Mouse (Mus musculus) hindbrain, embryonic 14.5 days (tissue): ENCODE measurements at regions not wholly inside any gene's neighbourhood (a gene's known extent, or its start where the extent isn't known, plus 50 kb on each side); places are given as distances from the start of the nearest gene placed in this dataset.
A peak's percentile ranks its signal among the peaks of the same experiment; 100 is the strongest.

ENCODE experiments used
- ATAC-seq: fragments of 200-750 bp; cut with Nextera tagmentation; 2 replicates; pipeline ENCODE4 v1.8.0; 2017; ENCODE audit warnings: moderate number of reproducible peaks, mild to moderate bottlenecking, moderate TSS enrichment, moderate library complexity; ENCODE audit not compliant: low FRiP score
- DNase-seq: peaks from one replicate; pipeline ENCODE4 v3.0.0-alpha.2; 2015; ENCODE audit warnings: low spot score
- H3K27ac ChIP-seq: fragments of 300-500 bp; sonication (generic); 2 replicates; pipeline ENCODE4 v1.5.1; 2014; ENCODE audit warnings: mild to moderate bottlenecking, moderate library complexity
- H3K27me3 ChIP-seq: fragments of 300-500 bp; sonication (generic); 2 replicates; pipeline ENCODE4 v1.6.1; 2014; ENCODE audit warnings: mild to moderate bottlenecking, low read length, mixed read lengths; ENCODE audit not compliant: control insufficient read depth, insufficient read depth
- H3K36me3 ChIP-seq: fragments of 300-500 bp; sonication (generic); replicated peaks from 2 replicates; pipeline ENCODE4 v1.6.1; 2014; ENCODE audit not compliant: control insufficient read depth, insufficient read depth
- H3K4me1 ChIP-seq: fragments of 300-500 bp; sonication (generic); replicated peaks from 2 replicates; pipeline ENCODE4 v1.6.1; 2014; ENCODE audit warnings: antibody characterized with exemption, low read length, mixed read lengths; ENCODE audit not compliant: control insufficient read depth, insufficient read depth
- H3K4me2 ChIP-seq: fragments of 300-500 bp; sonication (generic); replicated peaks from 2 replicates; pipeline ENCODE4 v1.6.1; 2014; ENCODE audit warnings: mild to moderate bottlenecking, moderate library complexity
- H3K4me3 ChIP-seq: fragments of 300-500 bp; sonication (generic); replicated peaks from 2 replicates; pipeline ENCODE4 v1.5.1; 2014; ENCODE audit warnings: mild to moderate bottlenecking, low read length
- H3K9ac ChIP-seq: fragments of 300-500 bp; sonication (generic); 2 replicates; pipeline ENCODE4 v1.6.1; 2014
- H3K9me3 ChIP-seq: fragments of 300-500 bp; sonication (generic); 2 replicates; pipeline ENCODE4 v1.6.1; 2016; ENCODE audit warnings: low read length; ENCODE audit not compliant: control insufficient read depth
- WGBS: fragments of 180-500 bp; shearing (Covaris S2); extraction: QIAGEN DNeasy Blood & Tissue Kit; methylation state at CpG from one replicate; pipeline ENCODE4 v1.1.7; 2014; 5-methylcytosine and 5-hydroxymethylcytosine counted together

GRCm38 (mm10) chr3:137785871-137786270 is 78.4 kb upstream of the H2afz start:
- H3K4me3 ChIP-seq, result no peak overlapping the region
- DNase-seq (no peak), ATAC-seq (no peak)
- H3K4me2 ChIP-seq, result no peak overlapping the region
- H3K27me3 ChIP-seq, result no peaks in the 10 kb centered on the region
- H3K4me1 ChIP-seq, result peaks cover 16% of the 10 kb centered on the region
- H3K27ac ChIP-seq, result 0 out of 2 replicates have a peak overlapping the region, but pooled peaks have one; percentile 16
- no peak overlapping the region for H3K9ac ChIP-seq
- no peaks in the 10 kb centered on the region for H3K9me3 ChIP-seq
- WGBS, result 88% methylated on average over 2 of the region's 2 CpGs
- no peaks in the 10 kb centered on the region for H3K36me3 ChIP-seq

GRCm38 (mm10) chr3:137789671-137790070 is 74.6 kb upstream of the H2afz start:
- no peaks in the 10 kb centered on the region for H3K9me3 ChIP-seq
- H3K4me3 ChIP-seq, result no peak overlapping the region
- DNase-seq (no peak), ATAC-seq (no peak)
- no peaks in the 10 kb centered on the region for H3K36me3 ChIP-seq
- H3K4me1 ChIP-seq, result peaks cover 6% of the 10 kb centered on the region; the same call in 1 of the 2 replicates
- H3K4me2 ChIP-seq, result no peak overlapping the region
- WGBS, result 48% methylated on average over 6 of the region's 6 CpGs
- H3K27me3 ChIP-seq, result no peaks in the 10 kb centered on the region
- H3K27ac ChIP-seq, result no peak overlapping the region
- no peak overlapping the region for H3K9ac ChIP-seq

DNA sequence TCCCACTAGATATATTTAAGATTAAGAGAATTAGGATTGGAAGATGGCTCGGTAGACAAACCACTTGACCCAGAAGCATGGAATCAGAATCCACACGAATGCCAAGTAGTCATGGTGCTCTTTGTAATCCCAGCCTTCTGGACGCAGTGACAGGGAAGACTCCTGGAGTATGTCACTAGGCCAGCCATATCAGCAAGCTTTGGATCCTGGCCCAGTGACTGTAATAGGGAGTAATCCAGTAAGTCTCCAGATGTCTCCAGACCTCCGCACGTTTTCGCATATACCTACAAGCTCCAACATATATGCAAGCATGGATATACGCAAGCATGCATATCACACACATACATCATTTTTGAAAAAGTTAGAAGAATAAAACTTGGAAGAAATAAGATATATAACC is 73.9 kb upstream of the H2afz start:
- H3K27ac ChIP-seq, result no peak overlapping the region
- H3K9ac ChIP-seq, result no peak overlapping the region
- H3K4me1 ChIP-seq, result 0 out of 2 replicates have a peak, but pooled peaks cover under 1% of the 10 kb centered on the region
- WGBS, result 87% methylated on average over 7 of the region's 7 CpGs
- no peak overlapping the region for H3K4me3 ChIP-seq
- H3K9me3 ChIP-seq, result no peaks in the 10 kb centered on the region
- no peak overlapping the region for H3K4me2 ChIP-seq
- ATAC-seq, result no peak
- no peaks in the 10 kb centered on the region for H3K27me3 ChIP-seq
- H3K36me3 ChIP-seq, result no peaks in the 10 kb centered on the region
- DNase-seq, result no peak

DNA sequence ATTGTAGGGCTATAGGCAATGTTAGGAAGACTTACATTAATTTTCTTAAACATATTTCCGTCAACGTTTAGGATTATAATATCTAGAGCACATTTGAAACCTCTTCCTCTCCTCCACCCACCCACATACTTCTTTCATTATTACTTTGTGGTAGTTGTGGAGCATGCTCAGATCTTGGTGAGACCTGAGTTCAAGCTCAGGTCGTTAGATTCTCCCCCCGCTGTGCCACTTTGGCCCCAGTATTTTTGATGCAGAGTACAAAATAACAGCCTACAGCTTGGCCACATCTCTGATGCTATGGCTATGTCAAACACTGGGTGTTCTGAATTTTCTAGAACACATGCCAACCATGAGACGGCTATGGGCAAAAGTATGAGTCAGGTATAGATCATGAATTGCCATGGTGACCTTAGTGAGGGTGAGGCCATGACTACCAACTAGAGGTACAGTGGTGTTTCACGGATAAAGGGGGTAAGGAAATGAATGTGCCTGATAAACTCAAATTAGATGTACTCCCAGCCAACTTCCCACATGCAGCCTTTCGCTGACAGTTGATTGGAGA is 68.5 kb upstream of the H2afz start:
- DNase-seq, result no peak
- ATAC-seq, result no peak
- H3K4me1 ChIP-seq, result no peaks in the 10 kb centered on the region
- no peak overlapping the region for H3K4me2 ChIP-seq
- 93% methylated on average over 7 of the region's 7 CpGs for WGBS
- H3K36me3 ChIP-seq, result no peaks in the 10 kb centered on the region
- H3K9ac ChIP-seq, result no peak overlapping the region
- H3K4me3 ChIP-seq, result no peak overlapping the region
- H3K27me3 ChIP-seq, result no peaks in the 10 kb centered on the region
- H3K27ac ChIP-seq, result no peak overlapping the region
- H3K9me3 ChIP-seq, result no peaks in the 10 kb centered on the region

GRCm38 (mm10) chr3:137798769-137799168 is 65.5 kb upstream of the H2afz start:
- Histone ChIP-seq H3K36me3 (no peaks in the 10 kb centered on the region), H3K27ac (no peak overlapping the region), H3K4me1 (no peaks in the 10 kb centered on the region), H3K9ac (no peak overlapping the region), H3K4me3 (no peak overlapping the region), H3K9me3 (no peaks in the 10 kb centered on the region), H3K4me2 (no peak overlapping the region), H3K27me3 (no peaks in the 10 kb centered on the region)
- 83% methylated on average over 4 of the region's 4 CpGs for WGBS
- no peak for ATAC-seq
- no peak for DNase-seq

DNA sequence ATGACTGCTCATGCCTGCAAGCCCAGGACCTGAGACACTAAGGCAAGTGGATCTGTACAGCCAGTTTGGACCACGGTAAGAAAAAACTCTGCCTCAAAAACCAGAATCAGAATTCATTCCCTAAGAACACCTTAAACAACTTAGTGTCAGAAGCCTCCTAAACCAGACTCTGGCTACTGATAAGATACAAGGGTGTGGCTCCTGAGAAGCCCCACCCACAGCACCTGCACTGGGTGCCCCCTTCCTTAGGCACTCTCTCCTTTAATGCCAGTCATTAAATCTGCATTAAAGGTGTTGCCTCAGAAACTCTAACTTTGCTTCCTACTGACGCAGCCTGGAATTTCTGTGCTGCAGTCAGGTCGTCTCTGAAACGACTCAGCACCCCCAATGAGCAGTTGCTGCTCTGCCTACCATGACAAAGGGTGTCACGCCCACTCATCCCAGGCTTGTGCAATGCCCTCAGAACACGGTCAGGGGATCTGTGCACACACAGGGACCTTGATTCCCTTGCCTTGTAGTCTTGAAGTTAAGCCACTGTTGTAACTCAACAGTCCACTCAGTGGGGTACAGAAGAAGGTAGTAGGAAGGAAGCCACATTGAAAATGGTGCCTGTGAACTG is 62.8 kb upstream of the H2afz start:
- WGBS, result 54% methylated on average over 6 of the region's 6 CpGs
- no peak overlapping the region for H3K4me2 ChIP-seq

GRCm38 (mm10) chr3:137807423-137807822 is 56.9 kb upstream of the H2afz start:
- DNase-seq (no peak), ATAC-seq (no peak)
- no peaks in the 10 kb centered on the region for H3K9me3 ChIP-seq
- 67% methylated on average over 1 of the region's 1 CpGs for WGBS
- H3K4me1 ChIP-seq, result no peaks in the 10 kb centered on the region
- no peak overlapping the region for H3K27ac ChIP-seq
- no peaks in the 10 kb centered on the region for H3K36me3 ChIP-seq
- H3K4me2 ChIP-seq, result no peak overlapping the region
- no peak overlapping the region for H3K9ac ChIP-seq
- no peaks in the 10 kb centered on the region for H3K27me3 ChIP-seq
- H3K4me3 ChIP-seq, result no peak overlapping the region

More for the DNA sequence above, 62.8 kb upstream of the H2afz start:
- Histone ChIP-seq H3K9ac (no peak overlapping the region), H3K9me3 (no peaks in the 10 kb centered on the region), H3K4me3 (no peak overlapping the region), H3K36me3 (no peaks in the 10 kb centered on the region), H3K27ac (no peak overlapping the region), H3K27me3 (no peaks in the 10 kb centered on the region), H3K4me1 (no peaks in the 10 kb centered on the region)
- DNase-seq, result no peak
- ATAC-seq, result no peak

DNA sequence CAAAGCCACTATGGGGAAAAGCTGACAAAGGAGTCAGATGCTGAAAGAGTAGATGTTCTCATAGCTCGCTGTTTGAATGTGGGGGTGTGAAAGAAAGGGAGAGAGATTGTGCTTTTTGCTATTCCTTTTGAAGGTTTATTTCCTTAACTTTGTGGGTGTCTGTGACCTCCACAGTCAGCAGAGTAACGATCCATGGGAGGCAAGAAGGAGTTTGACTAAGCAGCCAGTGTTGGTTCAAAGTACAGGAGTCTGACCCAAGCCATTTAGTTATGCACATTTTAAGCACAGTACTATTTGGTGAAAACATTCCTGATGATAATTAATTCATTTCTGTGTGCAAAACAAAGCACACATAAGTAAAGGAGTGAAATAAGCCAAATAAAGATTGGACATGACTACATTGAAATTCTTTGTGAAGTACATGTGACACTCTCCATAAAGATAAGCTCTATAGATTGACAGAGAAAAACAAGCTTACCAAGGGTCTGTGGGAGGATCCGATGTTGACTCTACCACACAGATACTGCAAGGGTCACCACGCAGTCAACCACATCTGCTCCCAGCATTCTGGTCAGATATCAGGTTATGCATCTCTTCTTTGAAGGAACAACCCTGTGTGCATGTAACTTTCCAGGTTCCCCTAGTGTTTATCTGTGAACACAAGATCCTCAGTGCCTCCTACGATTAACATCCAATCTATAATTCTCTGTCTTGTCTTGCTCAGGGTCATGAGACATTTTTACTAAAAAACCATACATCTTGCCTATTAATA is 56.2 kb upstream of the H2afz start:
- no peak overlapping the region for H3K9ac ChIP-seq
- ATAC-seq (no peak), DNase-seq (no peak)
- H3K9me3 ChIP-seq, result no peaks in the 10 kb centered on the region
- H3K4me1 ChIP-seq, result no peaks in the 10 kb centered on the region
- WGBS, result 84% methylated on average over 5 of the region's 5 CpGs
- H3K27ac ChIP-seq, result no peak overlapping the region
- no peak overlapping the region for H3K4me2 ChIP-seq
- no peak overlapping the region for H3K4me3 ChIP-seq
- no peaks in the 10 kb centered on the region for H3K36me3 ChIP-seq
- H3K27me3 ChIP-seq, result no peaks in the 10 kb centered on the region

GRCm38 (mm10) chr3:137810123-137810522 is 54.2 kb upstream of the H2afz start:
- no peak overlapping the region for H3K4me3 ChIP-seq
- no peak overlapping the region for H3K27ac ChIP-seq
- no peak for ATAC-seq
- no peak for DNase-seq
- H3K9me3 ChIP-seq, result no peaks in the 10 kb centered on the region
- H3K9ac ChIP-seq, result no peak overlapping the region
- no peaks in the 10 kb centered on the region for H3K4me1 ChIP-seq
- H3K4me2 ChIP-seq, result no peak overlapping the region
- H3K36me3 ChIP-seq, result no peaks in the 10 kb centered on the region
- no peaks in the 10 kb centered on the region for H3K27me3 ChIP-seq
- 83% methylated on average over 3 of the region's 3 CpGs for WGBS
